Mouse (Mus musculus) heart, postnatal 14 days (tissue): ENCODE results near the gene Zfyve28. TPM values are rescaled to one million over a fixed set of nuclear protein-coding genes. Genes with fewer than 3 reads are reported as not detected.

Source experiments
- DNase-seq, 2 experiments: peaks; one replicate each; pipeline ENCODE4 v3.0.0; 2021 to 2022
- intact Hi-C: fragments of 180-260 bp; cut with DNase I; formaldehyde crosslinking; loops from one replicate; pipeline ENCODE4 v1.15.1; 2025
- total RNA-seq, 2 experiments: library from RNA; stranded (reverse); gene quantifications; 2 replicates each; pipeline ENCODE4 v1.2.3; 2021

The Zfyve28 gene
- total RNA-seq, 2 experiments from 2014 or later = 0.41 to 1.0 TPM

GRCm38 (mm10) chr5:34217756-34218155, 70.5 kb downstream of the Zfyve28 start:
- peak in 1 of 2 experiments; percentile 14 for DNase-seq
- intact Hi-C loops = loop anchor here (10.0 kb wide), 1 partner anchor 117 kb away; the partner anchor contains the start of gene Rnf4

GRCm38 (mm10) chr5:34216025-34216424, 72.2 kb downstream of the Zfyve28 start:
- no peak for DNase-seq
- intact Hi-C loops = loop anchor here (10.0 kb wide), 1 partner anchor 119 kb away; the partner anchor contains the start of gene Rnf4

- intact Hi-C loops = loop anchor here (10.0 kb wide), 1 partner anchor 121 kb away; the partner anchor contains the start of gene Rnf4
- DNase-seq = no peak
These were observed 74.6 kb downstream of the Zfyve28 start for GRCm38 (mm10) chr5:34213659-34214058.

GRCm38 (mm10) chr5:34210279-34210678, 78.0 kb downstream of the Zfyve28 start:
- DNase-seq = peak; percentile 76 to 87
- intact Hi-C loops = loop anchor here (1.0 to 10.0 kb wide), 3 partner anchors 27 to 125 kb away; partner anchors contain the start of gene Rnf4

- intact Hi-C loops = no loop called here
- no peak for DNase-seq
These were observed 80.7 kb downstream of the Zfyve28 start for GRCm38 (mm10) chr5:34207503-34207902.

GRCm38 (mm10) chr5:34205788-34206187, 82.5 kb downstream of the Zfyve28 start:
- DNase-seq = no peak
- intact Hi-C loops = no loop called here

- intact Hi-C loops = no loop called here
These were observed 83.3 kb downstream of the Zfyve28 start for GRCm38 (mm10) chr5:34204911-34205310.

GRCm38 (mm10) chr5:34202006-34202405, 86.2 kb downstream of the Zfyve28 start:
- intact Hi-C loops = no loop called here
- DNase-seq = no peak

More at GRCm38 (mm10) chr5:34204911-34205310, 83.3 kb downstream of the Zfyve28 start:
- DNase-seq = no peak

GRCm38 (mm10) chr5:34201396-34201795, 86.9 kb downstream of the Zfyve28 start:
- DNase-seq = peak in 1 of 2 experiments; percentile 36
- intact Hi-C loops = no loop called here

- intact Hi-C loops = loop anchor here (5.0 kb wide), 1 partner anchor 101 kb away; no protein-coding TSS in a partner anchor
- no peak for DNase-seq
These were observed 89.6 kb downstream of the Zfyve28 start for GRCm38 (mm10) chr5:34198615-34199014.

- no peak for DNase-seq
- intact Hi-C loops = loop anchor here (5.0 kb wide), 1 partner anchor 100 kb away; no protein-coding TSS in a partner anchor
These were observed 91.0 kb downstream of the Zfyve28 start for GRCm38 (mm10) chr5:34197243-34197642.

GRCm38 (mm10) chr5:34196423-34196822, 91.8 kb downstream of the Zfyve28 start:
- intact Hi-C loops = loop anchor here (5.0 kb wide), 1 partner anchor 99 kb away; no protein-coding TSS in a partner anchor
- DNase-seq = no peak

- DNase-seq = no peak
- intact Hi-C loops = loop anchor here (5.0 kb wide), 1 partner anchor 98 kb away; no protein-coding TSS in a partner anchor
These were observed 92.5 kb downstream of the Zfyve28 start for GRCm38 (mm10) chr5:34195786-34196185.

GRCm38 (mm10) chr5:34194975-34195662, 93.1 kb downstream of the Zfyve28 start:
- intact Hi-C loops = loop anchor here (5.0 kb wide), 2 partner anchors 48 to 98 kb away; no protein-coding TSS in a partner anchor
- no peak for DNase-seq

- DNase-seq = no peak
- intact Hi-C loops = loop anchor here (5.0 kb wide), 1 partner anchor 47 kb away; no protein-coding TSS in a partner anchor
These were observed 93.8 kb downstream of the Zfyve28 start for GRCm38 (mm10) chr5:34194426-34194825.

GRCm38 (mm10) chr5:34191843-34192242, 96.4 kb downstream of the Zfyve28 start:
- intact Hi-C loops = loop anchor here (5.0 kb wide), 1 partner anchor 45 kb away; no protein-coding TSS in a partner anchor
- DNase-seq = peak in 1 of 2 experiments; percentile 47

GRCm38 (mm10) chr5:34191021-34191420, 97.2 kb downstream of the Zfyve28 start:
- peak in 1 of 2 experiments; percentile 65 for DNase-seq
- intact Hi-C loops = loop anchor here (5.0 kb wide), 1 partner anchor 44 kb away; no protein-coding TSS in a partner anchor

GRCm38 (mm10) chr5:34189521-34189920, 98.7 kb downstream of the Zfyve28 start:
- no peak for DNase-seq
- intact Hi-C loops = no loop called here

GRCm38 (mm10) chr5:34188856-34189255, 99.4 kb downstream of the Zfyve28 start:
- intact Hi-C loops = no loop called here

GRCm38 (mm10) chr5:34187601-34188316, 100.5 kb downstream of the Zfyve28 start, which contains the start of gene Mxd4:
Gene Mxd4 (minus strand): TSS chr5:34187720.
- DNase-seq = peak; percentile 99
- intact Hi-C loops = loop anchor here (2.0 kb wide), 1 partner anchor 17 kb away; no protein-coding TSS in a partner anchor

More at GRCm38 (mm10) chr5:34188856-34189255, 99.4 kb downstream of the Zfyve28 start:
- DNase-seq = no peak
